Mouse (Mus musculus) brain, embryonic 14.5 days (tissue): ENCODE results near the gene Zmat1. TPM values are rescaled to one million over a fixed set of nuclear protein-coding genes. Genes with fewer than 3 reads are reported as not detected.

Experiments used
- DNase-seq: peaks from one replicate; pipeline ENCODE4 v3.0.0-alpha.2; 2011; ENCODE audit warnings: low read depth
- CTCF ChIP-seq: fragments of 200-500 bp; IDR thresholded peaks from 2 replicates; pipeline ENCODE4 v1.5.1; 2012; ENCODE audit warnings: inconsistent platforms, mild to moderate bottlenecking, moderate library complexity, borderline replicate concordance; ENCODE audit not compliant: insufficient read depth, insufficient read length; ENCODE audit errors: extremely low read depth
- POLR2A ChIP-seq: fragments of 200-500 bp; IDR thresholded peaks from 2 replicates; pipeline ENCODE4 v1.6.1; 2012; ENCODE audit warnings: mild to moderate bottlenecking, inconsistent platforms, borderline replicate concordance; ENCODE audit not compliant: poor library complexity, insufficient read depth, insufficient read length, severe bottlenecking; ENCODE audit errors: extremely low read depth
- polyA plus RNA-seq: library from polyadenylated mRNA; depleted of rRNA; stranded (reverse); fragments of >200 nt; gene quantifications from 2 replicates; pipeline ENCODE4 v1.2.3, GENCODE M21; 2012; rRNA removed

Gene Zmat1
- polyA plus RNA-seq, 1 experiment = 4.5 TPM

GRCm38 (mm10) chrX:134923675-134924424, 85.2 kb downstream of the Zmat1 start:
- TF ChIP-seq POLR2A (no peak), CTCF (no peak)
- DNase-seq = peak; percentile 74

Other genes starting within 250 kb of the Zmat1 start
- 88.0 and 110 TPM in 2 replicates for gene Armcx2, start 200.0 kb downstream of the Zmat1 start, polyA plus RNA-seq
- 0.15 and 0.22 TPM in 2 replicates for gene Nxf2, start 44.5 kb downstream of the Zmat1 start, polyA plus RNA-seq
- gene Gm15023, start 168.4 kb upstream of the Zmat1 start, polyA plus RNA-seq = not detected in 2 replicates
- gene Tceal6, start 201.5 kb upstream of the Zmat1 start, polyA plus RNA-seq = 19.9 and 37.5 TPM in 2 replicates